Mouse (Mus musculus): Measurements from ENCODE around the gene Usp46. TPM values are rescaled to one million over a fixed set of nuclear protein-coding genes. Genes with fewer than 3 reads are reported as not detected.
"Not testable (repeated sequence)": the region's sequence is repeated elsewhere in the genome, so short reads cannot be mapped to it uniquely, and the experiment has no call there.

The Usp46 gene
- polyA plus RNA-seq, 1 experiment from 2014 or later = 32.7 TPM

- H3K9ac ChIP-seq = no peak overlapping the region
- H3K36me3 ChIP-seq (replicated peaks) = peaks cover 12% of the 10 kb centered on the region; the same call in 1 of the 2 replicates
- 90% methylated on average over 9 of the region's 9 CpGs for WGBS
- H3K27ac ChIP-seq = no peak overlapping the region
- H3K4me1 ChIP-seq = no peaks in the 10 kb centered on the region
- no peak overlapping the region for H3K4me3 ChIP-seq
- H3K27me3 ChIP-seq (replicated peaks) = no peaks in the 10 kb centered on the region
- H3K9me3 ChIP-seq = no peaks in the 10 kb centered on the region
- ATAC-seq (replicated peaks) = no peak
- no peak overlapping the region for H3K4me2 ChIP-seq
Observed at GRCm38 (mm10) chr5:74001743-74002142, 66.5 kb downstream of the Usp46 start.

- Histone ChIP-seq H3K4me2 (no peak overlapping the region), H3K9me3 (no peaks in the 10 kb centered on the region), H3K27me3 (replicated peaks) (no peaks in the 10 kb centered on the region), H3K4me3 (no peak overlapping the region), H3K27ac (no peak overlapping the region), H3K4me1 (no peaks in the 10 kb centered on the region), H3K9ac (no peak overlapping the region), H3K36me3 (replicated peaks) (peaks cover 5% of the 10 kb centered on the region; the same call in 1 of the 2 replicates)
- ATAC-seq (replicated peaks) = no peak
- 82% methylated on average over 5 of the region's 5 CpGs for WGBS
Observed at GRCm38 (mm10) chr5:73998966-73999365, 69.3 kb downstream of the Usp46 start.

DNA sequence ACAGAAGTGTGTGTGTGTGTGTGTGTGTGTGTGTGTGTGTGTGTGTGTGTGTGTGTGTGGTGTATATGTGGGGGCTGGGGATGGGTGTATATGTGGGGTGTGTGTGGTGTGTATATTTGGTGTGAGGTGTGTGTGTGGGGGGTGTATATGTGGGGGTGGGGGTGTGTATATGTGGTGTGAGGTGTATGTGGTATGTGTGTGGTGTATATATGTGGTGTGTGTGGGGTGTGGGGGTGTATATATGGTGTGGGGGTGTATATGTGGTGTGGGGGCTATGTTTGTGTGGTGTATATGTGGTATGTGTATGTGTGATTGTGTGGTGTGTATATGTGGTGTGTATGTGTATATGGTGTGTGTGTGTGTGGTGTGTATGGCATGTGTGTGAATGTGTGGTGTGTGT is 73.4 kb downstream of the Usp46 start:
- peak; percentile 27; the same call in 1 of the 2 replicates for ATAC-seq (replicated peaks)
- Histone ChIP-seq H3K27me3 (replicated peaks) (no peaks in the 10 kb centered on the region), H3K4me2 (no peak overlapping the region), H3K9me3 (no peaks in the 10 kb centered on the region), H3K9ac (no peak overlapping the region), H3K4me3 (no peak overlapping the region), H3K36me3 (replicated peaks) (no peaks in the 10 kb centered on the region), H3K4me1 (no peaks in the 10 kb centered on the region), H3K27ac (no peak overlapping the region)

DNA sequence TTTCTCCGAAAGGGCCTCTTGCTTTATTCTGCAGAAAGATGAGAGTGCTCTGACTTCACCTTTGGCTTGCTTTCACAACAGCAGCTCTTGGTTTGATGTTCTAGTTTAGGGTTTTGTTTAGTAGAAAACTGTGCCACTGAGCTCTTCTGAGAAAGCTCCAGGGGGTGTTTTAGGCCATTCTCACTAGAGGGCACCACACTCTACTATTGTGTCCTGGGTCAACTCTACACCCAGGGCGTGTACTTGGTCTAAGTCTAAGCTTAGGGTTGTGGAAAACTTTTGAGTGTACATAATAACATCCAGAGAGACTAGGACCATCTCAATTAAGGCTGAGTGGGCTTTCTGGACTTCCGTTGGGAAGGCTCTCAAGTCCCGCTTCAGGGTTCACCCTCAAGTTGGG is 74.7 kb downstream of the Usp46 start:
- no peaks in the 10 kb centered on the region for H3K27me3 ChIP-seq (replicated peaks)
- H3K4me1 ChIP-seq = no peaks in the 10 kb centered on the region
- no peak overlapping the region for H3K9ac ChIP-seq
- no peak overlapping the region for H3K4me2 ChIP-seq
- 82% methylated on average over 4 of the region's 4 CpGs for WGBS
- ATAC-seq (replicated peaks) = no peak
- H3K27ac ChIP-seq = no peak overlapping the region
- no peaks in the 10 kb centered on the region for H3K9me3 ChIP-seq
- no peaks in the 10 kb centered on the region for H3K36me3 ChIP-seq (replicated peaks)
- no peak overlapping the region for H3K4me3 ChIP-seq

DNA sequence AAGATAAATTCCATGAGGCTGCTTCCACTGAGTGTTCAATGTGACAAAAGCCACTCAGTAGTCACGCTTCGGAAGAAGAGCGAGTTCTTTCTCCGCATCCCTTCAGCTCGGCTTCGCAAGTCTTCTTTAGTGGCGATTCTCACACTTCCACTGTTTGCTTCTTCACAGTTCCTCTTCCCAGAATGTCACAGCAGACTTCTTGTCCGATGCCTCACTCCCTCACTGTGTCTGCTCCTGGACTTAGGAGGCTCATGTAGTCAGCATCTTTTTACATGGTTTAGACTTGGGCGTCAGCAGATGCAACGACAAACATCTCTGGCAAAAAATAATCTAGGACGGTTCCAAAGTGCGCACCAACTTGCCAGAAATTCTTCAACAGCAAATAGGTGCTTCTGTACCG is 75.9 kb downstream of the Usp46 start:
- Histone ChIP-seq H3K4me1 (no peaks in the 10 kb centered on the region), H3K4me2 (no peak overlapping the region), H3K27me3 (replicated peaks) (no peaks in the 10 kb centered on the region), H3K4me3 (no peak overlapping the region), H3K27ac (no peak overlapping the region), H3K9me3 (no peaks in the 10 kb centered on the region), H3K36me3 (replicated peaks) (no peaks in the 10 kb centered on the region), H3K9ac (no peak overlapping the region)
- no peak for ATAC-seq (replicated peaks)
- WGBS = 94% methylated on average over 13 of the region's 13 CpGs

- Histone ChIP-seq H3K36me3 (replicated peaks) (no peaks in the 10 kb centered on the region), H3K27ac (no peak overlapping the region), H3K9me3 (no peaks in the 10 kb centered on the region), H3K27me3 (replicated peaks) (no peaks in the 10 kb centered on the region), H3K4me3 (no peak overlapping the region), H3K4me2 (no peak overlapping the region), H3K4me1 (no peaks in the 10 kb centered on the region), H3K9ac (no peak overlapping the region)
- no peak for ATAC-seq (replicated peaks)
- 96% methylated on average over 3 of the region's 3 CpGs for WGBS
Observed at GRCm38 (mm10) chr5:73989532-73989931, 78.7 kb downstream of the Usp46 start.

- no peaks in the 10 kb centered on the region for H3K36me3 ChIP-seq (replicated peaks)
- no peak overlapping the region for H3K4me3 ChIP-seq
- 83% methylated on average over 13 of the region's 13 CpGs for WGBS
- H3K4me1 ChIP-seq = no peaks in the 10 kb centered on the region
- H3K27ac ChIP-seq = no peak overlapping the region
- H3K9ac ChIP-seq = no peak overlapping the region
- no peaks in the 10 kb centered on the region for H3K9me3 ChIP-seq
- no peak for ATAC-seq (replicated peaks)
- no peaks in the 10 kb centered on the region for H3K27me3 ChIP-seq (replicated peaks)
- H3K4me2 ChIP-seq = no peak overlapping the region
Observed at GRCm38 (mm10) chr5:73987777-73988560, 80.3 kb downstream of the Usp46 start.

GRCm38 (mm10) chr5:73977426-73977825 is 90.8 kb downstream of the Usp46 start:
- no peaks in the 10 kb centered on the region for H3K27me3 ChIP-seq (replicated peaks)
- no peaks in the 10 kb centered on the region for H3K4me1 ChIP-seq
- ATAC-seq (replicated peaks) = no peak
- H3K27ac ChIP-seq = no peak overlapping the region
- WGBS = 90% methylated on average over 11 of the region's 11 CpGs
- no peak overlapping the region for H3K9ac ChIP-seq
- H3K9me3 ChIP-seq = no peaks in the 10 kb centered on the region
- no peaks in the 10 kb centered on the region for H3K36me3 ChIP-seq (replicated peaks)
- no peak overlapping the region for H3K4me2 ChIP-seq
- no peak overlapping the region for H3K4me3 ChIP-seq

- H3K4me2 ChIP-seq = no peak overlapping the region
- 93% methylated on average over 5 of the region's 5 CpGs for WGBS
- no peaks in the 10 kb centered on the region for H3K36me3 ChIP-seq (replicated peaks)
- no peak for ATAC-seq (replicated peaks)
- no peak overlapping the region for H3K4me3 ChIP-seq
- H3K27me3 ChIP-seq (replicated peaks) = no peaks in the 10 kb centered on the region
- H3K9ac ChIP-seq = no peak overlapping the region
- H3K4me1 ChIP-seq = no peaks in the 10 kb centered on the region
- H3K9me3 ChIP-seq = no peaks in the 10 kb centered on the region
- no peak overlapping the region for H3K27ac ChIP-seq
Observed at GRCm38 (mm10) chr5:73971701-73972100, 96.5 kb downstream of the Usp46 start.

DNA sequence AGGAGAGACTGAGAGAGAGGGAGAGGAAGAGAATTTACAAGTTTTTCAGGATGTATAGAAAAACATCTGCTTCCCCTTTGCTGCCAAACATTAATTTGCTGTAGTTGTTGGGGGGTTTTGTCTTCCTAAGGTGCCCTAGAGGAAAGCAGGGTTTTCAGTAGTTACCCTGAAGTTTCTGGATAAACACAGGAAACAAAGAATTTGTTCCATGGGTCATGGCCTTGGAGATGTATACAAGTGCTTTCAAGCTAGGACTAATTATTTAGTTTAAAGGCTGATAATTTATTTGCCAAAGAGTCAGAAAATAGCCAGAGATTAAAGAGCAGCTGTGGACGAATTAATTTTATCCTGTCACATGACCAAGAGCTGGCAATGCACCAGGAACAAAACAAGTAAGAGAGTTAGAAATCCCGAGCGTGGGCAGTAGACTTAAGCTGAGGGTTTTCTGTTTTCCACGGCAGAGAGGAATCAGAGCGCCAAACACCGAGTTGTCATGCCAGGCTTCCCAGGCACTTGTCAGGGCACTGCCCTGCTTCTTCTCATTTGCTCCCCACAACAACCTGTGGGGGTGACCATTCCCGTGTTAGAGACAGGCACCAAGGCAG is 98.1 kb downstream of the Usp46 start:
- Histone ChIP-seq H3K27me3 (replicated peaks) (no peaks in the 10 kb centered on the region), H3K9me3 (no peaks in the 10 kb centered on the region), H3K9ac (no peak overlapping the region), H3K27ac (no peak overlapping the region), H3K4me2 (no peak overlapping the region), H3K4me1 (no peaks in the 10 kb centered on the region), H3K36me3 (replicated peaks) (no peaks in the 10 kb centered on the region), H3K4me3 (no peak overlapping the region)
- ATAC-seq (replicated peaks) = no peak
- WGBS = 54% methylated on average over 7 of the region's 7 CpGs

GRCm38 (mm10) chr5:73969338-73969737 is 98.9 kb downstream of the Usp46 start:
- Histone ChIP-seq H3K4me2 (no peak overlapping the region), H3K4me3 (no peak overlapping the region), H3K9ac (no peak overlapping the region), H3K4me1 (no peaks in the 10 kb centered on the region), H3K36me3 (replicated peaks) (no peaks in the 10 kb centered on the region), H3K9me3 (no peaks in the 10 kb centered on the region), H3K27me3 (replicated peaks) (no peaks in the 10 kb centered on the region), H3K27ac (no peak overlapping the region)
- no peak for ATAC-seq (replicated peaks)
- 94% methylated on average over 8 of the region's 8 CpGs for WGBS

DNA sequence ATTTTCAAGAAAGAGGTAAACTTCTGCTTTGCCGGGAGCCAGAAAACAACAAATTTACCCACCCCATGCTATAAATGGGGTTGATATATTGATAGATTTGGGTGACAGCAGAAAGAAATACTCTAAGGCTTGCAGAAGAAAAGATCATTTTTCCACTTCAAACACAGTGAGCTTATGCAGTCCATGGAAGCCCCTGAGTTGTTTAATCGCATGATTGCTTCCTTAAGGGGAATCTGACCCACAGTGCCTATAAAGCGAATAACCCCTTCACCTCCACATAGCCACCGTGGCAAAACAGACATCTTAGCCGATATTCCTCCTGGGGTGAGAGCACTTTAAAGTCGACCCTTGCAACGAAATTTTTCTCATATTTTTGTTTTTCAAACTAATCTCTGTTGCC is 108.5 kb downstream of the Usp46 start:
- H3K27me3 ChIP-seq (replicated peaks) = no peaks in the 10 kb centered on the region
- ATAC-seq (replicated peaks) = no peak
- no peaks in the 10 kb centered on the region for H3K36me3 ChIP-seq (replicated peaks)
- H3K9ac ChIP-seq = no peak overlapping the region
- 61% methylated on average over 7 of the region's 7 CpGs for WGBS
- H3K4me3 ChIP-seq = no peak overlapping the region
- H3K27ac ChIP-seq = no peak overlapping the region
- no peaks in the 10 kb centered on the region for H3K4me1 ChIP-seq
- H3K4me2 ChIP-seq = no peak overlapping the region
- no peaks in the 10 kb centered on the region for H3K9me3 ChIP-seq

GRCm38 (mm10) chr5:73958614-73959013 is 109.6 kb downstream of the Usp46 start:
- H3K4me1 ChIP-seq; H3K9me3 ChIP-seq; H3K27ac ChIP-seq; H3K9ac ChIP-seq; H3K36me3 ChIP-seq (replicated peaks); ATAC-seq (replicated peaks); H3K4me3 ChIP-seq; H3K27me3 ChIP-seq (replicated peaks); H3K4me2 ChIP-seq: not testable (repeated sequence)
- 96% methylated on average over 5 of the region's 5 CpGs for WGBS
